Mouse (Mus musculus) cortical plate, adult 2 months (tissue): ENCODE data around the gene Cdcp2.

Source experiments
- CTCF ChIP-seq: fragments of 200-500 bp; IDR thresholded peaks from 2 replicates; pipeline ENCODE4 v1.5.1; 2011; ENCODE audit warnings: mild to moderate bottlenecking, control low read depth, low read length; ENCODE audit not compliant: insufficient read depth; ENCODE audit errors: extremely low read depth
- POLR2A ChIP-seq: fragments of 200-500 bp; IDR thresholded peaks from 2 replicates; pipeline ENCODE4 v1.6.1; 2011; ENCODE audit warnings: mild to moderate bottlenecking, low read length, control low read depth; ENCODE audit not compliant: insufficient read depth; ENCODE audit errors: extremely low read depth

GRCm38 (mm10) chr4:107114278-107114677 lies 17.6 kb downstream of the Cdcp2 start:
- TF ChIP-seq CTCF (no peak), POLR2A (no peak)
